Mouse (Mus musculus) heart, adult 11 months (tissue): ENCODE data around the gene Ccdc82.

Experiments used
- DNase-seq: peaks from one replicate; pipeline ENCODE4 v3.0.0; 2022

Ccdc82 gene

GRCm38 (mm10) chr9:13246815-13247638 lies at the start of gene Ccdc82:
TSS of gene Ccdc82 (plus strand) at chr9:13246955.
- peak; percentile 99 for DNase-seq

- DNase-seq, result no peak
Observed at GRCm38 (mm10) chr9:13200079-13200478, 46.7 kb upstream of the Ccdc82 start.

GRCm38 (mm10) chr9:13203109-13203508 lies 43.6 kb upstream of the Ccdc82 start:
- DNase-seq, result no peak

- peak; percentile 22 for DNase-seq
Observed at GRCm38 (mm10) chr9:13203681-13204080, 43.1 kb upstream of the Ccdc82 start.

GRCm38 (mm10) chr9:13206369-13206768 lies 40.4 kb upstream of the Ccdc82 start:
- no peak for DNase-seq

GRCm38 (mm10) chr9:13225872-13226271 lies 20.9 kb upstream of the Ccdc82 start:
- no peak for DNase-seq

- DNase-seq, result peak; percentile 37
Observed at GRCm38 (mm10) chr9:13230553-13230952, 16.2 kb upstream of the Ccdc82 start.

- DNase-seq, result no peak
Observed at GRCm38 (mm10) chr9:13231545-13232216, 15.1 kb upstream of the Ccdc82 start.

GRCm38 (mm10) chr9:13242321-13242720 lies 4.4 kb upstream of the Ccdc82 start:
- DNase-seq, result no peak

- DNase-seq, result peak; percentile 91
Observed at GRCm38 (mm10) chr9:13245481-13245880, 1.3 kb upstream of the Ccdc82 start, which contains the start of gene Jrkl. TSS of gene Jrkl (minus strand) at chr9:13245829.

GRCm38 (mm10) chr9:13248104-13248503 lies 1.3 kb downstream of the Ccdc82 start:
- no peak for DNase-seq

GRCm38 (mm10) chr9:13251251-13251650 lies 4.5 kb downstream of the Ccdc82 start:
- DNase-seq, result peak; percentile 48

- DNase-seq, result no peak
Observed at GRCm38 (mm10) chr9:13256726-13257125, 10.0 kb downstream of the Ccdc82 start.

- no peak for DNase-seq
Observed at GRCm38 (mm10) chr9:13258173-13258572, 11.4 kb downstream of the Ccdc82 start.

- peak; percentile 43 for DNase-seq
Observed at GRCm38 (mm10) chr9:13260980-13261379, 14.2 kb downstream of the Ccdc82 start.

- no peak for DNase-seq
Observed at GRCm38 (mm10) chr9:13273219-13273618, 26.5 kb downstream of the Ccdc82 start.

- no peak for DNase-seq
Observed at GRCm38 (mm10) chr9:13287482-13287881, 40.7 kb downstream of the Ccdc82 start.

GRCm38 (mm10) chr9:13296274-13297121 lies 49.7 kb downstream of the Ccdc82 start:
- peak; percentile 99 for DNase-seq

- peak; percentile 88 for DNase-seq
Observed at GRCm38 (mm10) chr9:13297122-13297667, 50.4 kb downstream of the Ccdc82 start.

- DNase-seq, result peak; percentile 99
Observed at GRCm38 (mm10) chr9:13297668-13298512, 51.1 kb downstream of the Ccdc82 start, which contains the start of gene Maml2. TSS of gene Maml2 (plus strand) at chr9:13297957.

GRCm38 (mm10) chr9:13298513-13298878 lies 51.7 kb downstream of the Ccdc82 start:
- no peak for DNase-seq

- DNase-seq, result peak; percentile 96
Observed at GRCm38 (mm10) chr9:13299190-13299589, 52.4 kb downstream of the Ccdc82 start.
